Mouse (Mus musculus) brain, adult 2 months (tissue): Measurements from ENCODE around the gene Kirrel2.
"Not testable (repeated sequence)": the region's sequence is repeated elsewhere in the genome, so short reads cannot be mapped to it uniquely, and the experiment has no call there.

ENCODE experiments used
- DNase-seq: peaks from one replicate; pipeline ENCODE4 v3.0.0; 2011; ENCODE audit warnings: low read depth, low spot score

Kirrel2 gene

GRCm38 (mm10) chr7:30457629-30458330 lies at the start of gene Kirrel2, which contains the start of gene Nphs1:
TSS of gene Kirrel2 (minus strand) at chr7:30457690.
TSS of gene Nphs1 (plus strand) at chr7:30458315.
- DNase-seq = peak; percentile 73

GRCm38 (mm10) chr7:30501159-30501558 lies 43.7 kb upstream of the Kirrel2 start:
- DNase-seq = not testable (repeated sequence)

- DNase-seq = not testable (repeated sequence)
Measured at GRCm38 (mm10) chr7:30495506-30496042, 38.1 kb upstream of the Kirrel2 start.

- no peak for DNase-seq
Measured at GRCm38 (mm10) chr7:30493401-30493931, 36.0 kb upstream of the Kirrel2 start, which contains the start of gene Prodh2. TSS of gene Prodh2 (plus strand) at chr7:30493622.

GRCm38 (mm10) chr7:30492765-30493164 lies 35.3 kb upstream of the Kirrel2 start:
- DNase-seq = peak; percentile 90

- DNase-seq = no peak
Measured at GRCm38 (mm10) chr7:30490957-30491307, 33.4 kb upstream of the Kirrel2 start.

GRCm38 (mm10) chr7:30490251-30490956 lies 32.9 kb upstream of the Kirrel2 start:
- DNase-seq = peak; percentile 73

- DNase-seq = no peak
Measured at GRCm38 (mm10) chr7:30484250-30484649, 26.8 kb upstream of the Kirrel2 start.

- peak; percentile 89 for DNase-seq
Measured at GRCm38 (mm10) chr7:30477415-30478381, 20.2 kb upstream of the Kirrel2 start.

- not testable (repeated sequence) for DNase-seq
Measured at GRCm38 (mm10) chr7:30476136-30476535, 18.6 kb upstream of the Kirrel2 start.

- no peak for DNase-seq
Measured at GRCm38 (mm10) chr7:30474999-30475398, 17.5 kb upstream of the Kirrel2 start.

- DNase-seq = peak; percentile 42
Measured at GRCm38 (mm10) chr7:30472411-30472810, 14.9 kb upstream of the Kirrel2 start.

- no peak for DNase-seq
Measured at GRCm38 (mm10) chr7:30464816-30465300, 7.4 kb upstream of the Kirrel2 start.

GRCm38 (mm10) chr7:30463996-30464395 lies 6.5 kb upstream of the Kirrel2 start:
- DNase-seq = no peak

- no peak for DNase-seq
Measured at GRCm38 (mm10) chr7:30463568-30463967, 6.1 kb upstream of the Kirrel2 start.

- DNase-seq = no peak
Measured at GRCm38 (mm10) chr7:30459484-30459883, 2.0 kb upstream of the Kirrel2 start.

- peak; percentile 36 for DNase-seq
Measured at GRCm38 (mm10) chr7:30456911-30457628, 420 bp downstream of the Kirrel2 start.

GRCm38 (mm10) chr7:30456487-30456886 lies 1.0 kb downstream of the Kirrel2 start:
- DNase-seq = no peak

- DNase-seq = no peak
Measured at GRCm38 (mm10) chr7:30454259-30454658, 3.2 kb downstream of the Kirrel2 start.

GRCm38 (mm10) chr7:30453766-30454165 lies 3.7 kb downstream of the Kirrel2 start:
- no peak for DNase-seq
